Mouse (Mus musculus): Measurements from ENCODE around the gene Rad51b. TPM values are rescaled to one million over a fixed set of nuclear protein-coding genes. Genes with fewer than 3 reads are reported as not detected.

The Rad51b gene
- polyA plus RNA-seq, 1 experiment from 2014 or later: 5.1 TPM

DNA sequence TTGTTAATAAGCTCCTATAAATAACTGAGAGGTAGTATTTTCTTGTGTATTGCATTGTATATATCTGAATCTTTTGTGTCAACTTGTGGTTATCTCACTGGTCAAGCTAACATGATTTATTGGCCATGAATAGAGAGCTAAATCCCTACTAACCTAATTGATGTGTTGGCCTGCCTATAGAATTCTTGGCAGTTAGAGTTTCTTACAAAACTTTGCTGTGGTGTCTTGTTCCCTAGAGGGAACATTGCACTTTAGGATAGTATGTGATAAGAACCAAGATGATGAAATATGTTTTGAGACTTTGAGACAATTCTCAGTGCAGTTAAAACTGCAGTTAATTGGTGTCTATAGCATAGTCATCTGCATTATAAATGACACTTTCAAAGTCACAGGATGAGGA lies 299.8 kb downstream of the Rad51b start:
- CTCF ChIA-PET: interaction anchor here (1.1 to 1.2 kb wide), 4 partner anchors 8 to 17 kb away, joined by 3 to 5 read pairs (median 4); no protein-coding TSS in a partner anchor
- in situ Hi-C loops (cut with MboI; ENCODE audit: low pct_unique_long_range_greater_than_20kb): no loop called here
- DNase-seq (ENCODE audit: low read depth, low spot score) (no peak), ATAC-seq (no peak)
- no peak for TF ChIP-seq CTCF (IDR thresholded peaks at IDR 0.05)
- POLR2A ChIA-PET: no interaction called here
- no peaks in the 10 kb centered on the region for H3K27me3 ChIP-seq

DNA sequence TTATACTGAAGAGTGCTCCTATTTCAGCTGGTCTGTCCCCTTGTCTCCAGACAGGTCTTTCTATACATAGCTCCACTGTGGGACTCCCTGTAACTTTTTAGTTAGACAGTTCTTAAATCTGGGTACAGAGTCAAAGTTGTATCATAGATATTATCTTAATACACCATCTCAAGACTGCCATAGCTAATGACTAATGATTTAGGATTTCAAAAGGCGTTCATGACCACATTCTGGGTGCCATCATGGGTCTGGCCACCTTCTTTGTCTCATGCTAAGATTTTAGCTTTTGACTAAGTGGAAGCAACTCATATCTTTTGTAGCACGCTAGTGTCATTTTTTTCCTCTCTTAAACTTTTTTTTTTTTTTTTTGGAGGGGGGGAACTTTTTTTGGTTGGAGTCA lies 300.3 kb downstream of the Rad51b start:
- H3K27me3 ChIP-seq: no peaks in the 10 kb centered on the region
- CTCF ChIA-PET: interaction anchor here (1.1 to 1.2 kb wide), 4 partner anchors 9 to 17 kb away, joined by 3 to 5 read pairs (median 4); no protein-coding TSS in a partner anchor
- POLR2A ChIA-PET: no interaction called here
- no peak for ATAC-seq
- no peak for DNase-seq (ENCODE audit: low read depth, low spot score)
- no peak for TF ChIP-seq CTCF (IDR thresholded peaks at IDR 0.05)
- in situ Hi-C loops (cut with MboI; ENCODE audit: low pct_unique_long_range_greater_than_20kb): no loop called here

DNA sequence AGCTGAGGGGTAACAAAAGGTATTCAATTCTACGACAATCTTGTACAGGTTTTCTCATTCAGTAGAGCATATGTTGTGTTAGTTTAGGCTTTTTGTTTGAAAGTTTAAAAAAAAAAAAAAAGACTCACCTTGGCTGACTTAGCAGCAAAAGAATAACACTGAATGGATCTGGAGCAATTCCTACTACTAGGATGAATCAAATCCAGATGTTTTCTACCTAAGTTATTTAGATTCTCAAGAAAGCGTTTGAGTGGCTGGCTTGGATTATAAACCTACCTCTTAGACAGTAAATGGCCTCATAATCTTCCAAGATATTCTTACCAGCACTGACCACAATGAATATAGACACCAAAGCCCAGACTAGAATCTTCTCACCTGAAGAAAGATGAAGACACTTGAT lies 300.7 kb downstream of the Rad51b start:
- no peak for ATAC-seq
- TF ChIP-seq CTCF (IDR thresholded peaks at IDR 0.05): no peak
- in situ Hi-C loops (cut with MboI; ENCODE audit: low pct_unique_long_range_greater_than_20kb): no loop called here

DNA sequence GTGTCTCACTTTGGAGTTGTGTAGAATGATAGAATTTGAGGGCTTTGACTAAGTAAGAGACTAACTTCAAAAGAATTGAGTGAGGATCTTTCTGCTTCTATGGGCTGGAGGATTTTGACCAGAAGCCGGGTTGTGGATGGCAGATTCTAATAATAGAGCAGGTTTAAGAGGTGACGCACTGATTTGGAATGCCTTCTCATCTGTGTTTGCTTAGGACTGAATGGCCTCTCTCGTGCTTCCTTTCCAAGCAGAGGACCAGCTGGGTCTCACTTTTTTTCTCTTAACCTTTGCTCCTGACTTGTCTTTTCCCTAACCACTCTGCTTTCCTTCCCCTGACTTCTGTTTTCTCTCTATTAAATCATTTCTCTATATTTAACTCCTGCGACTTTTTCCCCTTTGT lies 301.4 kb downstream of the Rad51b start:
- DNase-seq (ENCODE audit: low read depth, low spot score) (peak; percentile 87), ATAC-seq (peak; percentile 82)
- POLR2A ChIA-PET: interaction anchor here (1.1 kb wide), 1 partner anchor 46 kb away, joined by 3 read pairs; no protein-coding TSS in a partner anchor

More for the DNA sequence above, 300.7 kb downstream of the Rad51b start:
- CTCF ChIA-PET: interaction anchor here (1.1 kb wide), 1 partner anchor 10 kb away, joined by 3 read pairs; no protein-coding TSS in a partner anchor
- no peak for DNase-seq (ENCODE audit: low read depth, low spot score)
- POLR2A ChIA-PET: no interaction called here
- H3K27me3 ChIP-seq: no peaks in the 10 kb centered on the region

DNA sequence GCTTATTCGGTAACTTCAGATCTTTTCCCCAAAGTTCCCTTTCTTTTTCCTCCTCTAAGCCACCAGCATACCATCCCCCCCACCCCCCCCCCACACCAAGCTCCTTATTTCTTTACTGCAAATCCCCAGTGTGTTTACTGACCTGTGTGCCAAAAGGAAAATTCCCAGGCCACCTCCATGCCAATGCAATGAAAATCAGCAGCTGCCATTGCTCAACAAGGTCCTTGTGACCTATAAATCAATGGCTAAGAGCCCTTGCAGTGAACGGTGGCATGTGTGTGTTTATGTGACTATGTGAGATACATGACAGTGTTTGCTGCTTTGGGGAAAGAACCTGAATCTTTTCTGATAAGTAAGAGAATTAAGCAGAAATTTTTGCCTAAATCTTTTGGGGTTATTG lies 301.8 kb downstream of the Rad51b start:
- DNase-seq (ENCODE audit: low read depth, low spot score): no peak
- no peak for TF ChIP-seq CTCF (IDR thresholded peaks at IDR 0.05)
- in situ Hi-C loops (cut with MboI; ENCODE audit: low pct_unique_long_range_greater_than_20kb): no loop called here
- H3K27me3 ChIP-seq: no peaks in the 10 kb centered on the region
- ChIA-PET POLR2A (interaction anchor here (1.1 kb wide), 1 partner anchor 46 kb away, joined by 3 read pairs; no protein-coding TSS in a partner anchor), CTCF (no interaction called here)
- ATAC-seq: no peak

More for the DNA sequence above, 301.4 kb downstream of the Rad51b start:
- H3K27me3 ChIP-seq: no peaks in the 10 kb centered on the region
- CTCF ChIA-PET: no interaction called here
- TF ChIP-seq CTCF (IDR thresholded peaks at IDR 0.05): no peak
- in situ Hi-C loops (cut with MboI; ENCODE audit: low pct_unique_long_range_greater_than_20kb): no loop called here

DNA sequence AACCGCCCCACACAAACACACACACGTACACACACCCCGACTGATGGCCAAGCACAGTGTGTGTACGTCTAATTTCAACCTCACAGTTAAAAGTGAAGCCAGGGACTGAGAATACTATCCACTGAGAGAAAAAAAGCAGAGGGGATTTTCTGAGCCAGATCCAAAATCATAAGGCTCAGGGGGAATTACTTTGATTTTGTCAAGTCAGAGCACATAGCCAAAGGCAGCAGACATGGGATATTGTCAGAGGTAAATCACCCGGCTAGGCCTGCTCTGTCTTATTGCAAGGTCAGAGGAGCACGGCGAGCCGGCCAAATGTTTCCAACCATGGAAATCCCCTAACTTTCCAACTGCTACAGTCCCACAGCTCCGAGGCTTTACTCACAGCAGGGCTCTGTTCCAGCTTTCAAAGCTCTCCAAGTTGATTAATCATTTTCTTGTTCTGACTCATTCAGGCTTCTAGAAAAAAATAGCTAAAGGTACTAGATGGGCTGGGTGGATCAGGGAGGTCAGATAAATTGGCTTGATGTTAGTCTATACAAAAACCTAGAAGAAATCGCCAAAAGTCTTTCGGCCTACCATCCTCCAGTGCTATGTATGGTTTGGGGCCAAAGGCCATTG lies 303.2 kb downstream of the Rad51b start:
- no peaks in the 10 kb centered on the region for H3K27me3 ChIP-seq
- DNase-seq (ENCODE audit: low read depth, low spot score): peak; percentile 98
- CTCF ChIA-PET: interaction anchor here (1.6 kb wide), 1 partner anchor 10 kb away, joined by 4 read pairs; no protein-coding TSS in a partner anchor
- peak; percentile 85 for ATAC-seq
- POLR2A ChIA-PET: no interaction called here
- in situ Hi-C loops (cut with MboI; ENCODE audit: low pct_unique_long_range_greater_than_20kb): loop anchor here (5.0 to 25.0 kb wide), 2 partner anchors 58 to 787 kb away; no protein-coding TSS in a partner anchor
- no peak for TF ChIP-seq CTCF (IDR thresholded peaks at IDR 0.05)

DNA sequence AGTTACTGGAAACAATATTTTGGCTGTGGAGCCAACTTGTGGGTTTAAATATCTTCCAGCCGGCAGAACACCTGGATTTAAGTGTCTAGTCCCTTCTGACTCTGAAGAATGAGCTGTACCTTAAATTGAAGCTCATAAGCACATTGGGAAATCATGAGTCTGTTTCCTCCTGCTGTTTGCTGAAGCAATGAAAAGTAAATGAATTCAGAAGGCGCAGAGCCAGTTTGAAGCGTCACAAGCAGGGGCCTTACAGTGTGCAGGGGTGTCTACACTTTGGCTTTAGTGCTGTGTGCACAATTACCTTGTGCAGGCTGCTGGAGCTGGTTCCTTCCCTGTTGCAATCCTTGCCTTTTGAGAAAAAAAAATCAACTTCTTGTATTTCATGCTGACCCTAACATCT lies 305.6 kb downstream of the Rad51b start:
- no peak for DNase-seq (ENCODE audit: low read depth, low spot score)
- no peak for ATAC-seq
- H3K27me3 ChIP-seq: no peaks in the 10 kb centered on the region
- ChIA-PET POLR2A (no interaction called here), CTCF (interaction anchor here (0.9 to 1.5 kb wide), 3 partner anchors 26 to 61 kb away, joined by 3 to 4 read pairs (median 3); no protein-coding TSS in a partner anchor)
- TF ChIP-seq CTCF (IDR thresholded peaks at IDR 0.05): no peak
- in situ Hi-C loops (cut with MboI; ENCODE audit: low pct_unique_long_range_greater_than_20kb): loop anchor here (5.0 to 25.0 kb wide), 2 partner anchors 60 to 785 kb away; no protein-coding TSS in a partner anchor

DNA sequence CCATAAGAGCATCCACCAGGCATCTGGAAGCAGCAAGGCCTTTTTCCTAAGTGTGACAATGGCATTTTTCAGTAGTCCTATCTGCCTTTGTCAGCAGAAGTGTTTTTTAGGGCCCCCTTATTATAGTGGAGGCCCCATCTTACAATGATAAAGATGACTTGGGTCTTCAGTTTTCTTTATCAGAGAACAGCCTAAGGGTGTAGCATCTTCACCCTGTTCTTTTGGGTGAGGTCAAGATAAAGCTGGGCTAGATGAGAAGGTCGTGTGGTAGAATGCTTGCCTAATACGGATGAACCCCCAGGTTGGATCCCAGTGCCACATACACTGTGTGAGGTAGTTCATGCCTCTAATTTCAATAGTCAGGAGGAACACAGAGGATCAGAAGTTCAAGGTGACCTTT lies 307.8 kb downstream of the Rad51b start:
- ChIA-PET POLR2A (no interaction called here), CTCF (interaction anchor here (1.0 kb wide), 1 partner anchor 10 kb away, joined by 3 read pairs; no protein-coding TSS in a partner anchor)
- H3K27me3 ChIP-seq: no peaks in the 10 kb centered on the region
- no peak for TF ChIP-seq CTCF (IDR thresholded peaks at IDR 0.05)
- no peak for ATAC-seq
- DNase-seq (ENCODE audit: low read depth, low spot score): no peak
- in situ Hi-C loops (cut with MboI; ENCODE audit: low pct_unique_long_range_greater_than_20kb): loop anchor here (5.0 to 25.0 kb wide), 2 partner anchors 63 to 782 kb away; no protein-coding TSS in a partner anchor

DNA sequence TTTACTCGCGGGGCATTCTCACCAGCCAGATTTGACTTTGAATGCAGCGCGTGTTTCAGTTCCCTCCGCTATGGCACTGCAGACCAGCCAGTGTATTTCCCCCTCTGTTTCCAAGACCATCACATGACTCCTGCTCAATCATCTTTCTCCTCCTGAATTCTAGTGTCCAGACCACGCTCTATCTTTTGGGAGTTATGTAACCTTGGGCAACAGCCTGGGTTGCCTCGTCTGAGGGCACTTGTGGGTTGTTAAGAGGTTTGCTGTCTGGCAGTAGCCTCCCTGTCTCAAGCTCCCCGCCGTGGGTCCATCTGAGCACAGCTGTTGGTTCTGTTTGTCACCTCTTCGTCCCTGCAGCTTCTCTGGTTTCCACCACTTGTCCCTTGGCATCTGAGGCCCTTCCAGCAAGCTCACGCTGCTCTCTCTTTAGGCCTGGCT lies 309.1 kb downstream of the Rad51b start:
- no peak for TF ChIP-seq CTCF (IDR thresholded peaks at IDR 0.05)
- ChIA-PET POLR2A (no interaction called here), CTCF (no interaction called here)
- in situ Hi-C loops (cut with MboI; ENCODE audit: low pct_unique_long_range_greater_than_20kb): loop anchor here (25.0 kb wide), 1 partner anchor 781 kb away; no protein-coding TSS in a partner anchor
- DNase-seq (ENCODE audit: low read depth, low spot score) (no peak), ATAC-seq (no peak)
- no peaks in the 10 kb centered on the region for H3K27me3 ChIP-seq

DNA sequence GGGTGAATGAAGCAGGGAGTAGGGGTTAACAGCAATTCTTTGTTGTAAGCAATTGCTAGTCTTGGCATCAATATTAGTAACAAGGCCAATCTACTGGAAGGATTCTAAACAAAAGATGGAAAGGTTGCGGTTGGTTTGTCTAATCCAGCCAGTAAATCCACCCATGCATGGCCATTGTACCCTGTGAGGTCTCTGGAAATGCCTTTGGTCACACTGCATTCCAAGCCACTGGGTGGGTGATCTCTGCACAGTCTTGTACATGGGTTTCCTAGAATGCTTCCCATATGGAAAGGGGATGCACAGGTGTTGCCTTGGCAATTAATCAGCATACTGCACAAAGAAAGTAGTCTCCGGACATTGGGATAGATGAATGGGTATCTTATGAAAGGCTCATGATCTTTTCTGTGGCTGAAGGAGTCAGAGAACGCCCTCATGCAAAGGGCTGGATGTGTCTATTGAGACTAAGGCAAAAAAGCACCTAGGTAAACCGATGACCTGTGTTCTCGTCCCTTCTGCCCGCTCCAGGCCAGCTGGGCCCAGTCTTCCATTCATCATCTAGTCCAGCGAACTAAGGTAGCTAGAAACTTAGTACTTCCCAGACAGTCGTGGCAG lies 312.4 kb downstream of the Rad51b start:
- in situ Hi-C loops (cut with MboI; ENCODE audit: low pct_unique_long_range_greater_than_20kb): loop anchor here (5.0 to 25.0 kb wide), 4 partner anchors 252 to 778 kb away; no protein-coding TSS in a partner anchor
- POLR2A ChIA-PET: interaction anchor here (1.4 kb wide), 1 partner anchor 500 kb away, joined by 5 read pairs; no protein-coding TSS in a partner anchor
- H3K27me3 ChIP-seq: no peaks in the 10 kb centered on the region
- ATAC-seq: no peak
- no peak for TF ChIP-seq CTCF (IDR thresholded peaks at IDR 0.05)
- peak; percentile 87 for DNase-seq (ENCODE audit: low read depth, low spot score)
- CTCF ChIA-PET: interaction anchor here (1.0 to 1.7 kb wide), 3 partner anchors 9 to 62 kb away, joined by 3 to 4 read pairs (median 3); no protein-coding TSS in a partner anchor

Measured in Patski (cell line).